Mouse (Mus musculus) heart, postnatal 0 days (tissue): ENCODE measurements around the gene Sema4c. TPM values are rescaled to one million over a fixed set of nuclear protein-coding genes. Genes with fewer than 3 reads are reported as not detected.
A peak's percentile ranks its signal among the peaks of the same experiment; 100 is the strongest.

Source experiments
- ATAC-seq: fragments of 200-750 bp; cut with Nextera tagmentation; 2 replicates; pipeline ENCODE4 v1.8.0; 2017; ENCODE audit warnings: low read depth, moderate number of reproducible peaks, moderate library complexity; ENCODE audit not compliant: insufficient read depth
- DNase-seq: peaks from one replicate; pipeline ENCODE4 v3.0.0-alpha.2; 2016; ENCODE audit warnings: low spot score
- H3K27ac ChIP-seq: fragments of 300-500 bp; sonication (generic); 2 replicates; pipeline ENCODE4 v1.5.1; 2014; ENCODE audit warnings: low read depth, mild to moderate bottlenecking
- H3K27me3 ChIP-seq: fragments of 300-500 bp; sonication (generic); 2 replicates; pipeline ENCODE4 v1.6.1; 2014; ENCODE audit warnings: low read length, mixed read lengths; ENCODE audit not compliant: control insufficient read depth, insufficient read depth
- H3K36me3 ChIP-seq: fragments of 300-500 bp; sonication (generic); replicated peaks from 2 replicates; pipeline ENCODE4 v1.6.1; 2014; ENCODE audit warnings: low read length, mixed read lengths; ENCODE audit not compliant: control insufficient read depth, insufficient read depth
- H3K4me1 ChIP-seq: fragments of 300-500 bp; sonication (generic); 2 replicates; pipeline ENCODE4 v1.6.1; 2014; ENCODE audit warnings: antibody characterized with exemption; ENCODE audit not compliant: control insufficient read depth, insufficient read depth
- H3K4me2 ChIP-seq: fragments of 300-500 bp; sonication (generic); 2 replicates; pipeline ENCODE4 v1.6.1; 2014; ENCODE audit warnings: low read depth, mild to moderate bottlenecking, low read length, moderate library complexity
- H3K4me3 ChIP-seq: fragments of 300-500 bp; sonication (generic); 2 replicates; pipeline ENCODE4 v1.5.1; 2014; ENCODE audit warnings: low read depth, low read length
- H3K9ac ChIP-seq: fragments of 300-500 bp; sonication (generic); replicated peaks from 2 replicates; pipeline ENCODE4 v1.6.1; 2014; ENCODE audit warnings: low read depth, low read length, mixed read lengths
- H3K9me3 ChIP-seq: fragments of 300-500 bp; sonication (generic); replicated peaks from 2 replicates; pipeline ENCODE4 v1.6.1; 2016; ENCODE audit warnings: low read length; ENCODE audit not compliant: control insufficient read depth
- CTCF ChIP-seq: IDR thresholded peaks from 2 replicates; pipeline ENCODE4 v1.5.1; 2016; ENCODE audit warnings: antibody characterized with exemption, control low read depth, low read depth
- EP300 ChIP-seq: IDR thresholded peaks from 2 replicates; pipeline ENCODE4 v1.6.1; 2016; ENCODE audit warnings: antibody characterized with exemption, low read depth
- WGBS: fragments of 180-500 bp; shearing (Covaris S2); extraction: QIAGEN DNeasy Blood & Tissue Kit; methylation state at CpG from one replicate; pipeline ENCODE4 v1.1.7; 2014; 5-methylcytosine and 5-hydroxymethylcytosine counted together
- polyA plus RNA-seq: library from polyadenylated mRNA; unstranded; fragments of >200 nt; fragmentation: Nextera tagmentation; extraction: Ambion mirVana; gene quantifications from 2 replicates; pipeline ENCODE4 v1.2.1, GENCODE M21; 2015
- total RNA-seq: library from RNA; depleted of rRNA; stranded (reverse); fragments of >200 nt; gene quantifications from 2 replicates; pipeline ENCODE4 v1.2.3, GENCODE M21; 2014; ENCODE audit warnings: low replicate concordance

Gene Sema4c
- total and polyA plus RNA-seq, 2 experiments from 2014 or later: 5.7 to 13.2 TPM

DNA sequence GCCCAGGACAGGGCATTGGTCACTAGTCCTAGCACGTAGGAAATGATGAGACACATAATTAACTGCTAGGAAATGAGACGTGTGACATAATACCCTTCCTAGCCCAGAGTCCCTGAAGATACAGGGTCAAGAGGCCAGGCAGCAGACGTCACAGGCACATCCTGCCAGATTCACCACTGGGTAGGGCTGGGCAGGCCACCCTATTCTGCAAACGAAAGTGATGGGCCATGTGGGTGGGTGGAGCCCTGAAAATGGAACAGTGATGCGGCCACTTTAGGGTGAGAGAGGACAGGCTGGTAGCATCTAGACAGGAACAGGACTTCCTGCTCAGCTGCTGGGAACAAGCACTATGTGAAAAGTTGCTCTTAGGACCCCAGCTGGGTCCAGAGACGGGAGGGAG, 13.5 kb upstream of the Sema4c start:
- H3K36me3 ChIP-seq: no peaks in the 10 kb centered on the region
- H3K27ac ChIP-seq: peak overlapping the region; percentile 43; the same call in 1 of the 2 replicates
- no peak overlapping the region for H3K9ac ChIP-seq
- peaks cover 28% of the 10 kb centered on the region for H3K4me1 ChIP-seq
- H3K9me3 ChIP-seq: no peaks in the 10 kb centered on the region
- H3K4me2 ChIP-seq: no peak overlapping the region
- DNase-seq (peak; percentile 27), ATAC-seq (peak; percentile 63)
- no peak overlapping the region for H3K4me3 ChIP-seq
- no peak for TF ChIP-seq CTCF
- TF ChIP-seq EP300: 0 out of 2 replicates have a peak, but pooled peaks have one; percentile 20
- 33% methylated on average over 6 of the region's 6 CpGs for WGBS
- no peaks in the 10 kb centered on the region for H3K27me3 ChIP-seq

DNA sequence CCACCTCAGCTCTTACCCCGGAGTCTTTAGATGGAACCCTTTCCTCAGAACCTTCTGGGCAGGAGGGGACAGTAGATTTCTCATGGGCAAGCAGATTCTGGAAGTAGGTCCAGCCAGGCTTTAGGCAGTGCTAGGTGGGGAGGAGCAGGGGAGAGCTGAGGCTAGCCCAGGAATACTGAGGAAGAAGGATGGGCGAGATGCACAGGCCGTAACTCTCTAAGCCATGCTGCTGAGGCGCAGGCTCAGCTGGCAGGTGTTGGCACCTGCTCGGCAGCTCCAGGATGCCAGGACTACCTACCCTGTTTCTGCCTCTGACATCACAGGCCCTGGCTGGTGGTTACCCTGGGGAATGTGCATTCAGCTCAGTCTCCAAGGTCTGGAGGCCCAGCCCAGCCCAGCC, 12.2 kb upstream of the Sema4c start:
- ATAC-seq: no peak
- TF ChIP-seq CTCF (no peak), EP300 (no peak)
- Histone ChIP-seq H3K27me3 (no peaks in the 10 kb centered on the region), H3K4me2 (no peak overlapping the region), H3K4me1 (peaks cover 28% of the 10 kb centered on the region), H3K9ac (no peak overlapping the region), H3K4me3 (no peak overlapping the region), H3K27ac (peak overlapping the region; percentile 52; the same call in 1 of the 2 replicates), H3K36me3 (no peaks in the 10 kb centered on the region), H3K9me3 (no peaks in the 10 kb centered on the region)
- no peak for DNase-seq
- WGBS: 89% methylated on average over 5 of the region's 5 CpGs

DNA sequence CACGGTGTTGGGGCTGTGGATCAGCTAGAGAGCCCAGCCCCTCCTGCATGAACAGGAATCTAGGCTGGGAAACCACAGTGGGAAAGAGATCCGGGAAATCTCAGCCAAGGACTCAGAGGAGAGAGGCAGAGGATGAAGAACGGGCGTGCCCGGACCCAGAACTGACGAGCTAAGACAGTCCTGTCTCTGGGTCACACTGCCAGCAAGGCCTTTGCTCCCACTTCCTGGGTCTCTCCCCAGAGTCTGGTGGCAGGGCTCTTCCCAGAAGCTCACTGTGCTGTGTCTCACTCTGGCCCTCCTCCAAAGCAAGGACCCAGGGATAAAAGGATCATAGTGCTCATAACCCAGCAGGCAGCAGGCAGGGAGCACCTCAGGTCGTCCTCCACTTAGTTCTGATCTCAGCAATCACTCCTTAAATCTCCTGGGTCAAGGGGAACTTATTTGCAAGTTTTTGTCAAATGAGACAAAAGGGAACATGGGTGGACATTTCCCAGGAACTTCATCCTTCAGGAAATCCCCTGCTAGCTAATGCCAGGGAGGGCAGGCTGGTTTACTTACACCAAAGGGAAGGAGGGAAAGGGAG, 11.6 kb upstream of the Sema4c start:
- Histone ChIP-seq H3K4me3 (no peak overlapping the region), H3K27ac (peak overlapping the region; percentile 52), H3K36me3 (no peaks in the 10 kb centered on the region), H3K4me1 (peaks cover 28% of the 10 kb centered on the region), H3K9ac (no peak overlapping the region), H3K27me3 (no peaks in the 10 kb centered on the region), H3K4me2 (no peak overlapping the region), H3K9me3 (no peaks in the 10 kb centered on the region)
- TF ChIP-seq EP300: no peak
- no peak for TF ChIP-seq CTCF
- WGBS: 46% methylated on average over 7 of the region's 7 CpGs
- DNase-seq (no peak), ATAC-seq (no peak)

DNA sequence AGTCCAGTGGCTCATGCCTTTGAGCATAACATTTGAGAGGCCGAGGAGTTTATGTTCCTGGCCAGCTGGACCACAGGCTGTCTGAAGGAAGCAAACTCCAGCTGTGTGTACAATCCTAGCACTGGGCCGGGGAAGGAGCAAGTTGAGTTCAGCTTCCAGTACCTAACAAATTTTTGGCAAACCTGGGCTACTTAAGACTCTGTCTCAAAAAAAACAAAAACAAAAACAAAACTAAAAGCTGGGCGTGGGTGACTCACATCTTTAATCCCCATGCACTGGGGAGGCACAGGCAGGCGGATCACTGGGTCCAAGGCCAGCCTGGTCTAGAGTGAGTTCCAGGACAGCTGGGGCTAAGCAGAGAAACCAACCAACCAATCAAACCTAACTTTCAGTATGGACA, 10.6 kb upstream of the Sema4c start:
- no peaks in the 10 kb centered on the region for H3K27me3 ChIP-seq
- TF ChIP-seq EP300: no peak
- DNase-seq (no peak), ATAC-seq (no peak)
- H3K4me2 ChIP-seq: no peak overlapping the region
- 74% methylated on average over 4 of the region's 4 CpGs for WGBS
- H3K36me3 ChIP-seq: no peaks in the 10 kb centered on the region
- H3K4me1 ChIP-seq: peaks cover 38% of the 10 kb centered on the region
- peak overlapping the region; percentile 52 for H3K27ac ChIP-seq
- H3K4me3 ChIP-seq: no peak overlapping the region
- no peak overlapping the region for H3K9ac ChIP-seq
- no peaks in the 10 kb centered on the region for H3K9me3 ChIP-seq

DNA sequence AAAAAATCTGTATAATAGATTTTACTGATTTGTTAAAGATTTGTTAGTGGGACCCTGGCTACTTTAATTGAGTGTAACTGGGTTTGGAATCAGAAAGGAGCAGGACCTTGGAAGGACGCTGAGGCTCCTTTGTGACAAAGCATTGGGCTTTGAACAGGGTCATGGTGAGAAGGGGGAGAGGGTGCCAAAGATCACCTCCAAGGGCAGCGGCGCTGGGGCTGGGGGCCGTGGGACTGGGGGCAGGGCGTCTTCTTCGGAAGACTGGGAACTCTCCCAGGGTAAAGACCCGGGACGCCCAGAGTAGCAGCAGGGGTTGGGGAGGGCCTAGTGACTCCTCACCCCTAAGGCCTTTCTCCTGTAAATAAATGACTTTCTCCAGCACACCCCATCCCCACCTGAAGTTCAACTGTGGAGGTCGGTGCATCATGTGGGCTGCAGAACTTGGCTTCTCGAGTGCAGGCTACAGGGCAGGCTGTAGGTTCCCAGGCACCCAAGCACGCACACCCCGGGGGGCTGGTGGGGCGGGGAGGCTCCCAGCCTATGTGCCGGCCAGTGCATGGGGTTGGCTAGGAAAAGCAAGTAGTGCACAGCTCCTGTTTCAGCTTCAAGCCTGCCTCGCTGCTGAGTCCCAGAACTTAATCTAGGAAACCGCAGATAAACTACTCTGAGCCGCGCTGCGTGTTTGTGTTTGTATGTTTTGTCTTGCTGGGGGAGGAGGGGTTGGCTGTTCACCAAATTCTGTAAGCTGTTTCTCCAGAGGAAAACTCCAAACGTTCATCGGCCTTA, 9.9 kb upstream of the Sema4c start:
- ATAC-seq (no peak), DNase-seq (no peak)
- H3K9ac ChIP-seq: no peak overlapping the region
- H3K27me3 ChIP-seq: no peaks in the 10 kb centered on the region
- H3K4me3 ChIP-seq: no peak overlapping the region
- TF ChIP-seq CTCF (no peak), EP300 (no peak)
- no peaks in the 10 kb centered on the region for H3K36me3 ChIP-seq
- 43% methylated on average over 21 of the region's 21 CpGs for WGBS
- H3K27ac ChIP-seq: 0 out of 2 replicates have a peak overlapping the region, but pooled peaks have one; percentile 52
- H3K9me3 ChIP-seq: no peaks in the 10 kb centered on the region
- H3K4me2 ChIP-seq: no peak overlapping the region
- peaks cover 36% of the 10 kb centered on the region for H3K4me1 ChIP-seq

DNA sequence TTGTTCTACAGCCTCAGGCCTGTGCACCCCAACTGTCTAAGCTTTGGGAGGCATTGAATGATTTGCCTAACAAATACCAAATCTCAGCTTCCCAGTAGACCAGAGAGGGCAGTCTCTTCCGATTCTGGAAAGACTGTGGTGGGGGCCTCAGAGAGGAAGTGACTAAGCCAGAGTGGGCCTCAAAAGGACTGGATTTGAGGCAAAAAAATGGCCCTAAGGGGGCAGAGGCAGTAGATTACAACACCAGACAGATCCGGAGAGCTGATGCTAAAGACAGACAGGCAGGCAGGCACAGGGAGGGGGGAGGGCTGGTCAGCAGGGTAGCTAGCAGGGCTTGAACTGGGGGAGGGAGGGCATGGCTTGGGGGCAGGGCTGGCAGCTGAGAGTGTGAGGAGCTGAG, 8.3 kb upstream of the Sema4c start:
- ATAC-seq (no peak), DNase-seq (no peak)
- Histone ChIP-seq H3K27me3 (no peaks in the 10 kb centered on the region), H3K4me2 (no peak overlapping the region), H3K9me3 (no peaks in the 10 kb centered on the region), H3K9ac (no peak overlapping the region), H3K27ac (no peak overlapping the region), H3K36me3 (no peaks in the 10 kb centered on the region), H3K4me1 (peaks cover 39% of the 10 kb centered on the region), H3K4me3 (no peak overlapping the region)
- 33% methylated on average over 2 of the region's 2 CpGs for WGBS
- TF ChIP-seq CTCF: no peak
- no peak for TF ChIP-seq EP300
